Comparison of ENCODE assay signal across 10 mouse cellular contexts in genomic region chr2:135838135-135838534, GRCm38 (mm10).
"Had no signal": no experiment of that assay in that cellular context is flagged by ENCODE, and none has a peak within 500 bp of the region (broad histone marks: within the 10 kb centered on the region; RNA-seq: fewer than 3 reads in every experiment).

No protein-coding gene starts in this region.

- H3K27me3 ChIP-seq: limb, embryonic 15.5 days; liver, embryonic 13.5 days; lung, embryonic 15.5 days; neural tube, embryonic 12.5 days had no signal

- ATAC-seq: liver, postnatal 0 days had no signal

- H3K27ac ChIP-seq: limb, embryonic 15.5 days; liver, embryonic 13.5 days; lung, embryonic 15.5 days; macrophage; neural tube, embryonic 12.5 days; stomach, postnatal 0 days had no signal

- H3K4me1 ChIP-seq: limb, embryonic 15.5 days; lung, embryonic 15.5 days; neural tube, embryonic 12.5 days had no signal

- DNase-seq: liver, embryonic 13.5 days; liver, postnatal 0 days; lung, postnatal 14 days; midbrain, embryonic 14.5 days; thymus, postnatal 14 days had no signal

- H3K9ac ChIP-seq: limb, embryonic 15.5 days; liver, embryonic 13.5 days; liver, postnatal 0 days; lung, embryonic 15.5 days; neural tube, embryonic 12.5 days had no signal

- H3K4me3 ChIP-seq: limb, embryonic 15.5 days; liver, embryonic 13.5 days; lung, embryonic 15.5 days; neural tube, embryonic 12.5 days had no signal

- H3K36me3 ChIP-seq: limb, embryonic 15.5 days; liver, embryonic 13.5 days; lung, embryonic 15.5 days; neural tube, embryonic 12.5 days had no signal

- H3K4me2 ChIP-seq: limb, embryonic 15.5 days; liver, embryonic 13.5 days; lung, embryonic 15.5 days; neural tube, embryonic 12.5 days had no signal

- H3K9me3 ChIP-seq: limb, embryonic 15.5 days; liver, embryonic 13.5 days; lung, embryonic 15.5 days; neural tube, embryonic 12.5 days had no signal
